Mouse (Mus musculus) monocyte, adult 5-6 weeks (primary cell): ENCODE measurements around the gene Scamp4. TPM values are rescaled to one million over a fixed set of nuclear protein-coding genes. Genes with fewer than 3 reads are reported as not detected.
"Not testable (repeated sequence)": the region's sequence is repeated elsewhere in the genome, so short reads cannot be mapped to it uniquely, and the experiment has no call there.

Source experiments
- ATAC-seq: fragments of 153-309, 156-312 bp; replicated peaks from 2 replicates; pipeline ENCODE4 v1.8.0; 2017; ENCODE audit warnings: mild to moderate bottlenecking; ENCODE audit not compliant: low TSS enrichment, insufficient number of reproducible peaks, severe bottlenecking, poor library complexity, low FRiP score
- total RNA-seq: library from RNA; stranded (forward); fragments of 200-1000, 200-491, 200-594 nt; gene quantifications from 3 replicates; pipeline ENCODE4 v1.2.3, GENCODE M21; 2017

The Scamp4 gene
- total RNA-seq, 1 experiment from 2014 or later, result 7.9 TPM

- ATAC-seq, result no peak
These were observed 23.1 kb downstream of the Scamp4 start for GRCm38 (mm10) chr10:80625764-80626163.

GRCm38 (mm10) chr10:80627685-80628084, 25.0 kb downstream of the Scamp4 start:
- ATAC-seq, result no peak

GRCm38 (mm10) chr10:80628925-80629324, 26.3 kb downstream of the Scamp4 start:
- ATAC-seq, result no peak

GRCm38 (mm10) chr10:80635345-80635744, 32.7 kb downstream of the Scamp4 start:
- ATAC-seq, result no peak

GRCm38 (mm10) chr10:80646936-80647335, 44.3 kb downstream of the Scamp4 start:
- ATAC-seq, result no peak

- not testable (repeated sequence) for ATAC-seq
These were observed 47.2 kb downstream of the Scamp4 start for GRCm38 (mm10) chr10:80649910-80650309.

GRCm38 (mm10) chr10:80650392-80650791, 47.7 kb downstream of the Scamp4 start:
- no peak for ATAC-seq

GRCm38 (mm10) chr10:80653156-80653720, 50.6 kb downstream of the Scamp4 start:
- no peak for ATAC-seq

- no peak for ATAC-seq
These were observed 52.2 kb downstream of the Scamp4 start for GRCm38 (mm10) chr10:80654866-80655265.

GRCm38 (mm10) chr10:80655406-80656129, 52.9 kb downstream of the Scamp4 start:
- ATAC-seq, result no peak

- peak; percentile 77 for ATAC-seq
These were observed 53.6 kb downstream of the Scamp4 start for GRCm38 (mm10) chr10:80656130-80656862.

- ATAC-seq, result peak; percentile 11; the same call in 1 of the 2 replicates
These were observed 54.4 kb downstream of the Scamp4 start, which contains the start of gene Btbd2 for GRCm38 (mm10) chr10:80656863-80657623. TSS of gene Btbd2 (minus strand) at chr10:80657071.

GRCm38 (mm10) chr10:80658194-80658840, 55.6 kb downstream of the Scamp4 start:
- no peak for ATAC-seq

- ATAC-seq, result peak; percentile 42
These were observed 56.1 kb downstream of the Scamp4 start for GRCm38 (mm10) chr10:80658841-80659202.

- ATAC-seq, result no peak
These were observed 56.5 kb downstream of the Scamp4 start for GRCm38 (mm10) chr10:80659213-80659612.

GRCm38 (mm10) chr10:80661149-80661548, 58.5 kb downstream of the Scamp4 start:
- no peak for ATAC-seq

- ATAC-seq, result peak; percentile 23; the same call in 1 of the 2 replicates
These were observed 61.0 kb downstream of the Scamp4 start for GRCm38 (mm10) chr10:80663485-80664196.
